Mouse (Mus musculus) kidney, embryonic 16.5 days (tissue): ENCODE results near the gene Nlrp6. TPM values are rescaled to one million over a fixed set of nuclear protein-coding genes. Genes with fewer than 3 reads are reported as not detected.
A peak's percentile ranks its signal among the peaks of the same experiment; 100 is the strongest.

Experiments
- ATAC-seq: fragments of 200-750 bp; cut with Nextera tagmentation; 2 replicates; pipeline ENCODE4 v1.8.0; 2017; ENCODE audit warnings: moderate TSS enrichment; ENCODE audit not compliant: low FRiP score, low TSS enrichment
- H3K27ac ChIP-seq: fragments of 300-500 bp; sonication (generic); 2 replicates; pipeline ENCODE4 v1.5.1; 2014; ENCODE audit warnings: low read length
- H3K27me3 ChIP-seq: fragments of 300-500 bp; sonication (generic); 2 replicates; pipeline ENCODE4 v1.6.1; 2014; ENCODE audit warnings: low read length, control low read depth, mixed read lengths; ENCODE audit not compliant: insufficient read depth
- H3K36me3 ChIP-seq: fragments of 300-500 bp; sonication (generic); 2 replicates; pipeline ENCODE4 v1.6.1; 2014; ENCODE audit warnings: low read length, control low read depth, mixed read lengths; ENCODE audit not compliant: insufficient read depth
- H3K4me1 ChIP-seq: fragments of 300-500 bp; sonication (generic); 2 replicates; pipeline ENCODE4 v1.6.1; 2014; ENCODE audit warnings: low read length, control low read depth, mixed read lengths; ENCODE audit not compliant: insufficient read depth
- H3K4me2 ChIP-seq: fragments of 300-500 bp; sonication (generic); replicated peaks from 2 replicates; pipeline ENCODE4 v1.6.1; 2014; ENCODE audit warnings: low read depth, low read length
- H3K4me3 ChIP-seq: fragments of 300-500 bp; sonication (generic); 2 replicates; pipeline ENCODE4 v1.5.1; 2014; ENCODE audit warnings: mild to moderate bottlenecking, low read length
- H3K9ac ChIP-seq: fragments of 300-500 bp; sonication (generic); replicated peaks from 2 replicates; pipeline ENCODE4 v1.6.1; 2014; ENCODE audit warnings: low read length
- H3K9me3 ChIP-seq: fragments of 300-500 bp; sonication (generic); 2 replicates; pipeline ENCODE4 v1.6.1; 2016; ENCODE audit warnings: low read length, control low read depth
- WGBS: fragments of 180-500 bp; shearing (Covaris S2); extraction: QIAGEN DNeasy Blood & Tissue Kit; methylation state at CpG from one replicate; pipeline ENCODE4 v1.1.7; 2014; 5-methylcytosine and 5-hydroxymethylcytosine counted together
- polyA plus RNA-seq: library from polyadenylated mRNA; unstranded; fragments of >200 nt; fragmentation: Nextera tagmentation; extraction: Ambion mirVana; gene quantifications from 2 replicates; pipeline ENCODE4 v1.2.1, GENCODE M21; 2015

Gene Nlrp6
- polyA plus RNA-seq, 1 experiment from 2014 or later: 2.2 TPM

GRCm38 (mm10) chr7:140894031-140894430, 26.7 kb upstream of the Nlrp6 start:
- WGBS: 90% methylated on average over 7 of the region's 7 CpGs
- H3K27me3 ChIP-seq: no peaks in the 10 kb centered on the region
- no peaks in the 10 kb centered on the region for H3K9me3 ChIP-seq
- no peak overlapping the region for H3K4me3 ChIP-seq
- H3K9ac ChIP-seq: no peak overlapping the region
- peaks cover 71% of the 10 kb centered on the region for H3K36me3 ChIP-seq
- no peak for ATAC-seq
- no peak overlapping the region for H3K4me2 ChIP-seq
- H3K27ac ChIP-seq: no peak overlapping the region
- H3K4me1 ChIP-seq: no peaks in the 10 kb centered on the region

- Histone ChIP-seq H3K27me3 (no peaks in the 10 kb centered on the region), H3K36me3 (peaks cover 67% of the 10 kb centered on the region), H3K4me2 (no peak overlapping the region)
These were observed 26.1 kb upstream of the Nlrp6 start for GRCm38 (mm10) chr7:140894611-140895010.

DNA sequence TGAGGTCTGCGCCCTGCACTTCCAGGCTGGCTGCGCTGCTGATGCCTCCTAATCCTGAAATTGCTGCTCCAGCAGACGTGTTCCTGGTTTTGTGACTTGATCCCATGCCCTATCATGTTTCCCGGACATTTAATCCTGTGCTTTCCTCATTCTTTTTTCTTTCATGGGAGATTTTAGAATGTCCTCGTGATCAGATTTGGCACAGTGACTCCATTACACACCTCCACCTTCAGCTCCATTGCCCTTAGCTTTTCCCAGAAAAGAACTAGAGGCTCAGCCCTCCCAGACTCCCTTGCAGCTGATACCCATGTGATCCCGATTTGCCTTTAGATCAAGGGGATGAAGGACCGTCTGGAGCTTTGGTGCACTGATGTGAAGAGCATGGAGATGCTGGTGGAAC, 22.8 kb upstream of the Nlrp6 start:
- WGBS: 81% methylated on average over 7 of the region's 7 CpGs
- no peak overlapping the region for H3K4me2 ChIP-seq

More at GRCm38 (mm10) chr7:140894611-140895010, 26.1 kb upstream of the Nlrp6 start:
- no peak for ATAC-seq
- H3K9ac ChIP-seq: no peak overlapping the region
- no peak overlapping the region for H3K27ac ChIP-seq
- WGBS: 96% methylated on average over 3 of the region's 3 CpGs
- H3K4me3 ChIP-seq: no peak overlapping the region
- H3K9me3 ChIP-seq: no peaks in the 10 kb centered on the region
- no peaks in the 10 kb centered on the region for H3K4me1 ChIP-seq

GRCm38 (mm10) chr7:140899121-140899520, 21.6 kb upstream of the Nlrp6 start:
- Histone ChIP-seq H3K4me1 (peaks cover 4% of the 10 kb centered on the region; the same call in 1 of the 2 replicates), H3K4me3 (no peak overlapping the region), H3K9ac (no peak overlapping the region; the same call in 1 of the 2 replicates), H3K9me3 (no peaks in the 10 kb centered on the region), H3K27me3 (no peaks in the 10 kb centered on the region), H3K27ac (no peak overlapping the region), H3K4me2 (no peak overlapping the region), H3K36me3 (peaks cover 41% of the 10 kb centered on the region)
- no peak for ATAC-seq
- 80% methylated on average over 3 of the region's 3 CpGs for WGBS

More for the DNA sequence above, 22.8 kb upstream of the Nlrp6 start:
- Histone ChIP-seq H3K9ac (no peak overlapping the region), H3K27me3 (no peaks in the 10 kb centered on the region), H3K27ac (no peak overlapping the region), H3K9me3 (no peaks in the 10 kb centered on the region), H3K36me3 (peaks cover 49% of the 10 kb centered on the region), H3K4me1 (peaks cover 1% of the 10 kb centered on the region; the same call in 1 of the 2 replicates), H3K4me3 (no peak overlapping the region)
- no peak for ATAC-seq

GRCm38 (mm10) chr7:140900220-140900619, 20.5 kb upstream of the Nlrp6 start, which contains the start of gene Cox8b:
Cox8b (minus strand) TSS chr7:140900446.
- peaks cover 31% of the 10 kb centered on the region for H3K36me3 ChIP-seq
- H3K27me3 ChIP-seq: no peaks in the 10 kb centered on the region
- no peak for ATAC-seq
- no peak within 1 kb of the TSS for H3K4me2 ChIP-seq
- H3K27ac ChIP-seq: no peak within 1 kb of the TSS
- H3K9me3 ChIP-seq: no peaks in the 10 kb centered on the region
- peaks cover 4% of the 10 kb centered on the region; the same call in 1 of the 2 replicates for H3K4me1 ChIP-seq
- no peak within 1 kb of the TSS; the same call in 1 of the 2 replicates for H3K9ac ChIP-seq
- 51% methylated on average over 10 of the region's 10 CpGs for WGBS
- no peak within 1 kb of the TSS for H3K4me3 ChIP-seq

GRCm38 (mm10) chr7:140902036-140902875, 18.4 kb upstream of the Nlrp6 start:
- no peak for ATAC-seq
- Histone ChIP-seq H3K27ac (peak overlapping the region; percentile 20; the same call in 1 of the 2 replicates), H3K9me3 (no peaks in the 10 kb centered on the region), H3K4me2 (no peak overlapping the region), H3K4me3 (no peak overlapping the region), H3K36me3 (peaks cover 19% of the 10 kb centered on the region), H3K9ac (0 out of 2 replicates have a peak overlapping the region, but pooled peaks have one; percentile 23), H3K27me3 (no peaks in the 10 kb centered on the region), H3K4me1 (peaks cover 4% of the 10 kb centered on the region; the same call in 1 of the 2 replicates)
- 63% methylated on average over 15 of the region's 15 CpGs for WGBS

GRCm38 (mm10) chr7:140903212-140903611, 17.5 kb upstream of the Nlrp6 start:
- 23% methylated on average over 13 of the region's 13 CpGs for WGBS
- no peaks in the 10 kb centered on the region for H3K27me3 ChIP-seq

GRCm38 (mm10) chr7:140905642-140906081, 15.0 kb upstream of the Nlrp6 start:
- 75% methylated on average over 2 of the region's 2 CpGs for WGBS
- Histone ChIP-seq H3K27ac (peak overlapping the region; percentile 55; the same call in 1 of the 2 replicates), H3K27me3 (no peaks in the 10 kb centered on the region), H3K9ac (no peak overlapping the region), H3K9me3 (no peaks in the 10 kb centered on the region), H3K4me2 (no peak overlapping the region), H3K4me1 (peaks cover 7% of the 10 kb centered on the region; the same call in 1 of the 2 replicates), H3K36me3 (no peaks in the 10 kb centered on the region), H3K4me3 (no peak overlapping the region)
- no peak for ATAC-seq

More at GRCm38 (mm10) chr7:140903212-140903611, 17.5 kb upstream of the Nlrp6 start:
- H3K9ac ChIP-seq: 0 out of 2 replicates have a peak overlapping the region, but pooled peaks have one; percentile 31
- H3K9me3 ChIP-seq: no peaks in the 10 kb centered on the region
- H3K4me2 ChIP-seq: no peak overlapping the region
- peak; percentile 50; the same call in 1 of the 2 replicates for ATAC-seq
- peaks cover 4% of the 10 kb centered on the region; the same call in 1 of the 2 replicates for H3K4me1 ChIP-seq
- peaks cover 9% of the 10 kb centered on the region for H3K36me3 ChIP-seq
- no peak overlapping the region for H3K27ac ChIP-seq
- H3K4me3 ChIP-seq: no peak overlapping the region

GRCm38 (mm10) chr7:140907131-140907530, 13.6 kb upstream of the Nlrp6 start:
- H3K4me3 ChIP-seq: no peak overlapping the region
- no peaks in the 10 kb centered on the region for H3K36me3 ChIP-seq
- WGBS: 77% methylated on average over 13 of the region's 13 CpGs

More at GRCm38 (mm10) chr7:140907131-140907530, 13.6 kb upstream of the Nlrp6 start:
- Histone ChIP-seq H3K9me3 (no peaks in the 10 kb centered on the region), H3K4me1 (peaks cover 7% of the 10 kb centered on the region; the same call in 1 of the 2 replicates), H3K9ac (no peak overlapping the region), H3K27ac (no peak overlapping the region), H3K27me3 (no peaks in the 10 kb centered on the region), H3K4me2 (no peak overlapping the region)
- ATAC-seq: no peak
